Mouse (Mus musculus) thymus, adult 2 months (tissue): ENCODE results near the gene Pkp4. TPM values are rescaled to one million over a fixed set of nuclear protein-coding genes. Genes with fewer than 3 reads are reported as not detected.

Experiments
- DNase-seq: peaks from one replicate; pipeline ENCODE4 v3.0.0; 2021
- H3K27ac ChIP-seq: fragments of 200-500 bp; 2 replicates; pipeline ENCODE4 v1.5.1; 2012; ENCODE audit warnings: low read length, control low read depth; ENCODE audit not compliant: control insufficient read depth, insufficient read depth
- H3K27me3 ChIP-seq: fragments of 200-500 bp; 2 replicates; pipeline ENCODE4 v1.6.1; 2012; ENCODE audit warnings: mild to moderate bottlenecking, low read length, moderate library complexity, mixed read lengths; ENCODE audit not compliant: control insufficient read depth, insufficient read depth
- H3K36me3 ChIP-seq: fragments of 200-500 bp; 2 replicates; pipeline ENCODE4 v1.6.1; 2012; ENCODE audit warnings: mild to moderate bottlenecking, low read length, moderate library complexity; ENCODE audit not compliant: control insufficient read depth, insufficient read depth
- H3K4me1 ChIP-seq: fragments of 200-500 bp; replicated peaks from 2 replicates; pipeline ENCODE4 v1.6.1; 2012; ENCODE audit warnings: low read length; ENCODE audit not compliant: control insufficient read depth, insufficient read depth
- H3K4me3 ChIP-seq: fragments of 200-500 bp; 2 replicates; pipeline ENCODE4 v1.5.1; 2012; ENCODE audit warnings: mild to moderate bottlenecking, low read length, control low read depth, moderate library complexity; ENCODE audit not compliant: control insufficient read depth, insufficient read depth
- CTCF ChIP-seq: fragments of 200-500 bp; IDR thresholded peaks from 2 replicates; pipeline ENCODE4 v1.5.1; 2012; ENCODE audit warnings: mild to moderate bottlenecking, control low read depth, low read length, moderate library complexity, borderline replicate concordance; ENCODE audit not compliant: control insufficient read depth, poor library complexity, insufficient read depth; ENCODE audit errors: extremely low read depth
- POLR2A ChIP-seq: fragments of 200-500 bp; IDR thresholded peaks from 2 replicates; pipeline ENCODE4 v1.6.1; 2012; ENCODE audit warnings: mild to moderate bottlenecking, low read length, control low read depth, moderate library complexity; ENCODE audit not compliant: control insufficient read depth, poor library complexity, insufficient read depth; ENCODE audit errors: extremely low read depth
- WGBS: fragments of 180-500 bp; shearing (Covaris S2); methylation state at CpG from one replicate; pipeline ENCODE4 v1.1.7; 2018; 5-methylcytosine and 5-hydroxymethylcytosine counted together
- polyA plus RNA-seq: library from polyadenylated mRNA; depleted of rRNA; stranded (reverse); fragments of >200 nt; gene quantifications from 2 replicates; pipeline ENCODE4 v1.2.3, GENCODE M21; 2012

The Pkp4 gene
- polyA plus RNA-seq, 1 experiment, result 40.8 TPM

DNA sequence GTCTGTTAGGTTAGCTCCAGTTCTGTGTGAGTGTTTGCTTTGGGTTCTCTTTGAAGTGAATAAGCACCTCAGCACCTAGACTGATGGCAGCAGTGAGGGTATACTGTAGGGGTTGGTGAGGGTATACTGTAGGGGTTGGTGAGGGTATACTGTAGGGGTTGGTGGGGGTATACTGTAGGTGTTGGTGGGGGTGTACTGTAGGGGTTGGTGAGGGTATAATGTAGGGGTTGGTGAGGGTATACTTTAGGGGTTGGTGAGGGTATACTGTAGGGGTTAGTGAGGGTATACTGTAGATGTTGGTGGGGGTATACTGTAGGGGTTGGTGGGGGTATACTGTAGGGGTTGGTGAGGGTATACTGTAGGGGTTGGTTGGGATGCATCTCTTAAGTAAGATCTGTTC, 92.2 kb downstream of the Pkp4 start:
- Histone ChIP-seq H3K4me1 (no peaks in the 10 kb centered on the region), H3K4me3 (no peak overlapping the region), H3K36me3 (no peaks in the 10 kb centered on the region), H3K27me3 (no peaks in the 10 kb centered on the region), H3K27ac (no peak overlapping the region)
- TF ChIP-seq POLR2A (no peak), CTCF (no peak)
- DNase-seq, result no peak

DNA sequence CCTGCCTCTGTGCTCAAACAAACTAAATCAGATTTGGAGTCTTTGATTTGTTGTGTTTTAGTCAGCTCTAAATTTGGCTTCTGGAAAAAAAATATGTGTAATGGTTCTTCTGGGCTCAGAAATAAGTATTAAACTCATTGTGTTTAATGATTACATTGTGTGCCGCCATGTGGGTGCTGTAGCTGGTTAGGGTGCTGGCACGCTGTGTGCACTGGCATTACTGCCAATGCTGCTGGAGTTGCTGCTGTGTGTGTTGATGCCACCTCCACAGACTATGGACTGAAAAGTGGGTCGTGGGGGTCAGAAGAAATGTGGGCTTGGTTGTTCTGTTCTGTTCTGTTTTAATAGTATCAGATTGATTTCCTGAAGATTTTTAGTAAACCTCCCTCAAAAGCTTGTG, 92.8 kb downstream of the Pkp4 start:
- H3K27ac ChIP-seq, result no peak overlapping the region
- no peaks in the 10 kb centered on the region for H3K36me3 ChIP-seq
- 93% methylated on average over 3 of the region's 3 CpGs for WGBS
- no peaks in the 10 kb centered on the region for H3K4me1 ChIP-seq
- no peaks in the 10 kb centered on the region for H3K27me3 ChIP-seq
- TF ChIP-seq POLR2A, result no peak
- DNase-seq, result no peak
- no peak overlapping the region for H3K4me3 ChIP-seq

GRCm38 (mm10) chr2:59258821-59259231, 98.2 kb downstream of the Pkp4 start:
- 93% methylated on average over 6 of the region's 6 CpGs for WGBS
- H3K4me3 ChIP-seq, result no peak overlapping the region
- H3K36me3 ChIP-seq, result no peaks in the 10 kb centered on the region
- no peaks in the 10 kb centered on the region for H3K4me1 ChIP-seq
- no peaks in the 10 kb centered on the region for H3K27me3 ChIP-seq
- TF ChIP-seq CTCF (no peak), POLR2A (no peak)
- no peak for DNase-seq
- no peak overlapping the region for H3K27ac ChIP-seq

GRCm38 (mm10) chr2:59259346-59259745, 98.7 kb downstream of the Pkp4 start:
- WGBS, result 95% methylated on average over 6 of the region's 6 CpGs
- TF ChIP-seq CTCF (no peak), POLR2A (no peak)
- no peaks in the 10 kb centered on the region for H3K4me1 ChIP-seq
- H3K27ac ChIP-seq, result no peak overlapping the region
- H3K36me3 ChIP-seq, result no peaks in the 10 kb centered on the region
- H3K4me3 ChIP-seq, result no peak overlapping the region
- DNase-seq, result no peak
- no peaks in the 10 kb centered on the region for H3K27me3 ChIP-seq

DNA sequence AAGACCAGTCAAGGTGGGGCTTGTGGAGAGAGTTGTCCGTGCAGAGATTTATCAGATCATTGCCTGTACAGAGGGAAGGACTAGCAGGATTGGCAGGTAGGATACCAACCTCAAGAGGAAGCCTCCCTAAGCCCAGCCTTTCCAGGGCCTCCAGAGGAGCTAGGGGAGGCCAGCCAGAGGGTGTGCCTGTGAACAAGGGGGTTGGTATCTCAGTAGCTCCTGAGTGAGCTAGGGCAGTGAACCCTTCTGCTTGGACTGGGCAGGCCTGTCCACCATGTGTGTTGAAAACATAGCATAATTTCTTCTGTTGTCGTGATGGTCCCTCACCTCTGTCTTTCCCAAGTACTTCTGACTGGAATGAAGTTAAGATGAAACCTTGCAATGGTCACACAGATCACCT, 100.6 kb downstream of the Pkp4 start:
- Histone ChIP-seq H3K27me3 (no peaks in the 10 kb centered on the region), H3K4me3 (no peak overlapping the region), H3K4me1 (no peaks in the 10 kb centered on the region), H3K36me3 (no peaks in the 10 kb centered on the region), H3K27ac (no peak overlapping the region)
- DNase-seq, result no peak
- WGBS, result 89% methylated on average over 2 of the region's 2 CpGs
- TF ChIP-seq CTCF (no peak), POLR2A (no peak)

DNA sequence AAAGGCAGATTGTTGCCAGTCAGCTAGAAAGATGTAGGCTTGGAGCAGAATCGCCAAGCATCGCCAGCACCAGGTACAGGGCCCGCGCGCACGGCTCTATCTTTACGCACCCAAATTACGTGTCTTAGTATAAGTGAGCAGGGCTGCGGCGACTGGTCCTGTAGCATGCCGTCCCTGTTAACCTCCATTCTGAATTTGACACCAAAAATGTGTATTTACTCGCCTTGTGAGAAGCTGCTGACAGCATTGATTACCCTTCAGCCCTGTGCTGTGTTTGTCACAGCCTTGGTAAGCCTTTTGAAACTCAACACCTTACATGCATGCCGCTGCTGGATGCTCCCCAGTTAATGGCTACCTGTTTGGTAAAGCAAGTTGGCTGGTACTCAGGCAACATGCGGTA, 105.8 kb downstream of the Pkp4 start:
- H3K27ac ChIP-seq, result no peak overlapping the region
- TF ChIP-seq POLR2A (no peak), CTCF (no peak)

DNA sequence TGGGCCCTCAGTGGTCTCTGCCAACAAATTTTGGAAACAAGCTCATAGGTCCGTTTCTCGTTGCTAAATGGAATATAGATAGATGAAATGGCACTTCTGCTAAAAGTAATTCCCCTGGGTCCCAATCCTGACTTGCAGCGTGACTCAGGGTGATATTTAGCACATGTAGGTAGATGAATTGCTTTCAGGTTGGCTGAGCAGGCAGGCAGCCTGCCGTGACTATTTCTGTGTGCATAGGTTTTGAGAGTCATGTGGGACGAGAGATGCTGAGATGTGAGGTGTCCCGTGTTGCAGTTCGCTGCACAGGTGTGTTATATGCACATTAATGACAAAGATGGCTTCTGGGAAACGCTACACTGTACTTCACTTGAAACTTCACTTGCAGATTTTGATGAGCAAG, 111.2 kb downstream of the Pkp4 start:
- 92% methylated on average over 8 of the region's 8 CpGs for WGBS
- TF ChIP-seq POLR2A (no peak), CTCF (no peak)
- no peak for DNase-seq
- Histone ChIP-seq H3K36me3 (no peaks in the 10 kb centered on the region), H3K4me1 (no peaks in the 10 kb centered on the region), H3K27me3 (no peaks in the 10 kb centered on the region), H3K4me3 (no peak overlapping the region), H3K27ac (no peak overlapping the region)

More for the DNA sequence above, 105.8 kb downstream of the Pkp4 start:
- WGBS, result 95% methylated on average over 14 of the region's 14 CpGs
- Histone ChIP-seq H3K4me3 (no peak overlapping the region), H3K27me3 (no peaks in the 10 kb centered on the region), H3K4me1 (no peaks in the 10 kb centered on the region), H3K36me3 (no peaks in the 10 kb centered on the region)
- no peak for DNase-seq
